Mouse (Mus musculus) natural killer cell, adult 2 months (primary cell): ENCODE results near the gene Il1rl2.

Source experiments
- DNase-seq, 2 experiments: peaks; one replicate each; pipeline ENCODE4 v3.0.0; 2022; ENCODE audit warnings: low spot score in 2 of 2

The Il1rl2 gene

GRCm38 (mm10) chr1:40324955-40325702 lies 719 bp downstream of the Il1rl2 start:
- DNase-seq, result peak; percentile 3

GRCm38 (mm10) chr1:40325711-40326327 lies 1.4 kb downstream of the Il1rl2 start:
- no peak for DNase-seq

- DNase-seq, result no peak
Measured at GRCm38 (mm10) chr1:40327604-40328003, 3.2 kb downstream of the Il1rl2 start.

DNA sequence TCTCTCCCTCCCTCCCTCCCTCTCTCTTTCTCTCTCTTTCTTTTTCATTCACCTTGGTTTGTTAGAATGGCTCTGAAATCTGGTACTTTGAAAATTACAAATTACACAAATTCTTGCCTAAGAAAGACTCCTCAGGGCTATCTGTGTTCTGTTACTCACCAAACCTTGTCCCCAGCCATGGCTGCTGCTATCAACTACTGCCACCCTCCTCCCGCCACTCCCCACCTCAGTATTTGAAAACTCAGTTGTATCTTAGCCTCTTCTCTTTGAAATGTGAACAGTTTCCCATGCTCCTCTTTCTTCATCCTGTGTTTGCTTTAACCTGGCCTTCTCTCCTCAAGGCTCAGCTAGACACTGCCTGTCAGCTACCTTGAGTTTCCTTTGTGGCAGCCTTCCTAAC lies 5.1 kb downstream of the Il1rl2 start:
- DNase-seq, result no peak

DNA sequence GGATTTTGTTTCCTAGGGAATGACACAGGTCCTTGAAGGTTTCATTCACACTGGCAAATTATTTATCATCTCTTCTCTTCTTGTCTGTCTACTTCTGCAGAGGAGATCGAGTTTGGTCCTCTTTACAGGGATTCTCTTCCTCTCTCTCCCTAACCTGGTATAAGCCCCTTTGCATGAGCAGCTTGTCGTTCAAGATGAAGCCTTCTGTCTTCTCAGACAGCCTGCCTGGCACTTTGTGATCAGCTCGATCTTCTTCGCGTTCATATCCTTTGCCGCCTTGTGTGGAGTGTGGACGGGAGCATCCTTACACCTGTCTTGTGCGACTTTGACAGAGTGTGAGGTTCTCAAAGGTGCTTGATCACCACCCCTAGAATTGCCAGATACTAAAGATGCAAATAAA lies 5.8 kb downstream of the Il1rl2 start:
- DNase-seq, result no peak

- no peak for DNase-seq
Measured at GRCm38 (mm10) chr1:40339346-40339745, 14.9 kb downstream of the Il1rl2 start.

DNA sequence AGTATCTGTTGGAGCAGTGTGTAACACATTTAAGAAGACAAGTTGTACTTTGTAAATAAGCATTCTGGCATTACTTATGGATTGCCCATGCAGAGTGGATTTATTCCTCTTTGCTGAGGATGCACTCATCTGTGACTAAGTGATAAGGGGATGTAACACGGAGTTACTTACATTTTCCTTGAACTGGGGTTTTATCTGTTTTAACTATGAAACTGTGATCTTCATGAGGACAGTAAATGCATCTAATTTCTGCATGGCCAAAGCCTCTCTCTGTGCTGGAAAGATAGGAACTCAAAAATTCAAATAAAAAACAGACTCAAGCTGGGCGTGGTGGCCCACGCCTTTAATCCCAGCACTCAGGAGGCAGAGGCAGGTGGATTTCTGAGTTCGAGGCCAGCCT lies 15.7 kb downstream of the Il1rl2 start:
- DNase-seq, result no peak

DNA sequence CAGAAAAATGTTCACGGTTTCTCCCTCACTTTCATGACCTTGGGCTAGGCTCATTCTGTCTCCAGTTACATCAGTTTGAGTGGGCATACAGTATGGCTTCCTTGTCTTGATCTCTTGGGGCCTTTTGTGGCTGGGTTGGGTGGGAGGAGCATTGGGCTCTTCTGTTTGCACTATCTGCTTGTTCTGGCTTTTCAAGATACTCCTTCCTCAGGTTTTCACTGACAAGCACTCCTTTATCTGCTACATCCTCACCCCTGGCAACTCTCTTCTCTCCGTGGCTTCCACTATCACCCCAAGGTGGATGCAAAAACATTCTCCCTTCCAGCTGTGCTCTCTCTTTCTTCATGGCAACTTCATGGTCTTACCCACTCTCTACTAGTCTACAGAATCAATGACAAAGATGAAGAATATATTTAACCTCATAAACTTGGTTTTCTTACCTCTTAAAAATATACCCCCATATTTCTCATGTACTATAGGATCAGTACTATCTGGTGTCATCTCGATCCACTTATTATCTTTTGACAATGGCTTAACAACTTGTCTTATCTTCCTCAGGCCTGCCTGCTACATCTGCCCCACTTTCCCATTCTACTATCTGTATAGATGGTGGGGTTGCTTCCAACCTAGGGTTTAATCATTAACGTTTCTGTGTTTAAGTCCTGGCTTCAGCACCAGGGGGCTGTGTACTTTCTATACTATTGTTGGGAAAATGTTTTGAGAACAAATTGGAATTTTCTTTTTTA lies 27.9 kb downstream of the Il1rl2 start:
- no peak for DNase-seq

DNA sequence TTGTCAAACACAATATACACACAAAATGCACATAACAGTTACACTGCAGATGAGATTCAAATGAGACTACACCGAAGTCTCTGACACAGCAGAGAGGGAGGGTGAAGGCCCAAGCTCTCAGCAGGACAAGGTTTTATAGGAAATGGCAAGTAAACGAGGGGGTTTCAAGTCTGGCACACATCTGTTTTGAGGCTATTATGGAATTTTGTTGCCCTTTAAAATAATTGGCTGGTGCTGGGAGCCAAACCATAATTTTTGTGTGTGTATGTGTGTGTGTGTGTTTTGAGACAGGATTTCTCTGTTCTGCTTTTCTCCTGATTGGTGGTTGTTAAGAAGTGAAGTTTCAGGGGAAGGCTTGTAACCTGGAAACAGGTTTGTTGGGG lies 28.5 kb downstream of the Il1rl2 start:
- DNase-seq, result no peak

- no peak for DNase-seq
Measured at GRCm38 (mm10) chr1:40354665-40355064, 30.3 kb downstream of the Il1rl2 start.

GRCm38 (mm10) chr1:40355431-40355843 lies 31.0 kb downstream of the Il1rl2 start:
- no peak for DNase-seq

GRCm38 (mm10) chr1:40355904-40356521 lies 31.6 kb downstream of the Il1rl2 start:
- DNase-seq, result no peak

DNA sequence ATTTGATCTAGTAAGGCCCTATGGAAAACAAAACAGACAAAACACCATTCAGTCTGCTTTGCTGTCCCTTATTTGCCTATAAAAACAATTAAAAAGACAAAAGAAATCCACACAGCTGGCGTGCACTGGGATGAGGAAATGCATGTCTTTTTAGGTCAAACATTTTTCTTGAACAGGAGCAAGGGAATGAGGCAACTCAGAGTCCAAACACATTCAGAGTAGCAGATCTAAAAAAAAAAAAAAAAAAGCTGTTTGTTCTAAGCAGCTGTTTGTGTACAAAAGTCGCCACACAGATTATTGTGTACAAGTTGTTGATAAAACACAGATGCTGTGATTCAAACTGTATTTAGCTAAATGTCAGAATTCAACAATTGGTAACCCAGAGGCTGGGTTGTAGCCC lies 33.5 kb downstream of the Il1rl2 start:
- no peak for DNase-seq

GRCm38 (mm10) chr1:40358351-40358750 lies 33.9 kb downstream of the Il1rl2 start:
- DNase-seq, result no peak

DNA sequence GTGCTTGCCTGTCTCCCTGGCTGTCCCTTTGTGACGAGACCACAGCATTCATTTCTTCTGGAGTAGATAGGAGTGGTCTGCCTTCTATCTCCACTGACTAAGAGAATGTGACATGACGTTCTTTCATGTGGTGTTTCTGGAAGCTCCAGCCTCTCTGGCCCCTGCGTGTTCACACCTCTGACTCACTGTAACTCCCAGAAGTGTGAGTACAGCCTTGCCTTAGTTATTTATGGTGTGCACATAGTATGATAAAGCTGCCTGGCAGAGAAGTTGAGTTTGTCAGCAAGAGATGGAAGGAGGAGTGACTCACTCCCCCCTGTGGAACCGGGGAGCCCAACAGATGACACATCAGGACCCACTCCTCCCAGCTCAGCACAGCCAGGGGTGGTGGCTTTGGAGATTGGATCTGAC lies 34.4 kb downstream of the Il1rl2 start:
- peak in 1 of 2 experiments; percentile 40 for DNase-seq

- DNase-seq, result no peak
Measured at GRCm38 (mm10) chr1:40359731-40360130, 35.3 kb downstream of the Il1rl2 start.

DNA sequence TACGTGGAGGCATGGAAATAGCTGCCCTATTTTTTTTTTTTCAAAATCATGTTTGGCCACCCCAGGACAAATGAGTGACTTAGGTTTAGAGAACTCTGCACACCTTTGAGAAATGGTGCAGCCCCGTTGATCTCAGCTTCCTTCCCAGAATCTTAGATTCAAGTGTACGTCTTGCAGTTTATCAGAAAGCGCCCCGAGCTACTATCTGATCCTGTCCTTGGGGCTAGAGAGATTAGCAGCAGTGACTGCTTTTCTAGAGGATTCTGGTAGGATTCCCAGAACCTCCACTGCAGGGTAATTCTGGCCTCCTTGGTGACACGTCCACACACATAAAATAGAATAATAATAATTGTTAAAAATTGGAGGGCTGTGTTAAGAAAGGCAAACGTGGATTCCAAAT lies 36.6 kb downstream of the Il1rl2 start:
- no peak for DNase-seq

DNA sequence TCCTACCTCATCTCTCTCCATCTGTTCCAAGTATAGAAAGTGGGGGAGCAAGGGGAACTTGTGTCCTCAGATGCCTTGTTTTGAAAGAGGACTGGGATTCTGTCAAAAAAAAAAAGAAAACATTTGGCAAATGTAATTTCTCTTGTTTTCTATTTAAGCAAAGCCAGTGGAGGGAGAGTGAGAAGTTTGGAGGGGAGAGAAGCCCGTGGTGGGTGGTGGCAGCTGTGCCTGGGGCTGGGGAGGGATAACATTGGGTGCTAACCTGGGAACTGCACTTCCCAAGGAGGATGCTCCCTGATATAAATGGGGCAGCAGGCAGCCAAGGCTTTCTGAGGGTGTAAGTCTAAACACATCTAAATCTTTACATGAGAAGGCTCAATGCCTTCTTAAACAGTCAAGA lies 37.2 kb downstream of the Il1rl2 start:
- DNase-seq, result no peak

GRCm38 (mm10) chr1:40362784-40363183 lies 38.4 kb downstream of the Il1rl2 start:
- DNase-seq, result no peak

DNA sequence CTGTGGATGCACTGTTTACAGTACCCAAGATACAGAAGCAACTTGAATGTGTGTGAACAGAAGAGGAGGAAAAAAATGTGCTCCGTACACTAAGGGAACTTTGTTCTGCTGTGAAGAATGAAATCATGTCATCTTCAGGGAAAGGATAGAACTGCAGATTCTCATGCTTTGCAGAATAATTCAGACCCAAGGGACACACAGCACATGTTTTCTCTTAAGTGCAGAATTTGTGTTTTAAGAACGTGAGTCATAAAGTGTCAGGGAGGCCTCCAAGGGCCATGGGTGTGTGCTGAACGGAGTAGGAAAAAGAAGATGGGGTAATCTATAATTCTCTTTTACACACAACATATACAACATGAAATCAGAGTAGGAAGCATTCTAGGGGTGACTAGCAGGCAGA lies 48.5 kb downstream of the Il1rl2 start:
- DNase-seq, result no peak

- no peak for DNase-seq
Measured at GRCm38 (mm10) chr1:40375148-40375547, 50.7 kb downstream of the Il1rl2 start.

GRCm38 (mm10) chr1:40376745-40377144 lies 52.3 kb downstream of the Il1rl2 start:
- DNase-seq, result no peak
